14 mouse cellular contexts compared by ENCODE assay signal in genomic region chr11:75741615-75742014, GRCm38 (mm10). TPM values are rescaled to one million over a fixed set of nuclear protein-coding genes. Genes with fewer than 3 reads are reported as not detected.
DNase-seq lines count a peak whose midpoint lies in the region; ATAC-seq and TF ChIP-seq lines count a peak whose summit lies in the region.
"Had no signal": no experiment of that assay in that cellular context is flagged by ENCODE, and none has a peak within 500 bp of the region (broad histone marks: within the 10 kb centered on the region; RNA-seq: fewer than 3 reads in every experiment).

No protein-coding gene starts in this region.

- peaks cover 54% of the 10 kb centered on the region for H3K4me1 ChIP-seq in heart, embryonic 12.5 days (replicated peaks)
- peaks cover 28% of the 10 kb centered on the region for H3K4me1 ChIP-seq in limb, embryonic 12.5 days (replicated peaks)
- peaks cover 9% of the 10 kb centered on the region for H3K4me1 ChIP-seq in limb, embryonic 10.5 days
- peaks cover 82% of the 10 kb centered on the region for H3K4me1 ChIP-seq in G1E (ENCODE audit: insufficient read depth, low read depth, low read length)

- no peaks in the 10 kb centered on the region for H3K9me3 ChIP-seq in heart, embryonic 12.5 days (replicated peaks)
- H3K9me3 ChIP-seq in limb, embryonic 12.5 days = no peaks in the 10 kb centered on the region
- no peaks in the 10 kb centered on the region for H3K9me3 ChIP-seq in limb, embryonic 10.5 days (replicated peaks)
- no peaks in the 10 kb centered on the region for H3K9me3 ChIP-seq in G1E (replicated peaks)
- H3K9me3 ChIP-seq: forebrain, embryonic 13.5 days; hindbrain, embryonic 10.5 days; megakaryocyte, embryonic 14.5 days had no signal

- 0 out of 2 replicates have a peak overlapping the region, but pooled peaks have one; percentile 36 for H3K9ac ChIP-seq in heart, embryonic 12.5 days
- H3K9ac ChIP-seq in limb, embryonic 12.5 days (replicated peaks) = no peak overlapping the region
- H3K9ac ChIP-seq: forebrain, embryonic 13.5 days had no signal

- intact Hi-C loops in heart, postnatal 14 days (cut with DNase I) = loop anchor here (5.0 kb wide), 1 partner anchor 209 kb away; the partner anchor contains the start of gene Slc43a2

- H3K36me3 ChIP-seq in heart, embryonic 12.5 days = peaks cover 27% of the 10 kb centered on the region
- H3K36me3 ChIP-seq in limb, embryonic 12.5 days = peaks cover 33% of the 10 kb centered on the region
- peaks cover 78% of the 10 kb centered on the region for H3K36me3 ChIP-seq in limb, embryonic 10.5 days
- peaks cover 53% of the 10 kb centered on the region for H3K36me3 ChIP-seq in G1E (replicated peaks)

- ATAC-seq in heart, embryonic 12.5 days (ENCODE audit: insufficient number of reproducible peaks, low FRiP score) = no peak
- ATAC-seq in limb, embryonic 12.5 days (ENCODE audit: insufficient number of reproducible peaks, insufficient read depth, low FRiP score, low TSS enrichment, low read depth) = no peak
- peak; percentile 70 for ATAC-seq in G1E (ENCODE audit: extremely low read depth, insufficient number of reproducible peaks, low FRiP score, poor library complexity, severe bottlenecking)
- ATAC-seq in megakaryocyte progenitor cell, adult 5-6 weeks (replicated peaks; ENCODE audit: poor library complexity) = peak; percentile 34; the same call in 1 of the 2 replicates
- ATAC-seq: forebrain, embryonic 13.5 days; inflammation-experienced regulatory T-cells, adult 6 months had no signal

- no peak for DNase-seq in heart, postnatal 14 days
- DNase-seq in limb, embryonic 10.5 days (ENCODE audit: low spot score) = no peak
- DNase-seq in G1E (ENCODE audit: low spot score) = no peak
- DNase-seq in cerebellum, adult 9-11 months = no peak
- DNase-seq in right cerebral cortex, postnatal 4 days = no peak
- DNase-seq: cerebellum, postnatal 14 days; thymus, postnatal 14 days had no signal

- no peak overlapping the region for H3K4me2 ChIP-seq in heart, embryonic 12.5 days
- no peak overlapping the region for H3K4me2 ChIP-seq in limb, embryonic 12.5 days
- H3K4me2 ChIP-seq: forebrain, embryonic 13.5 days had no signal

- H3K4me3 ChIP-seq in heart, embryonic 12.5 days = no peak overlapping the region
- H3K4me3 ChIP-seq in limb, embryonic 12.5 days (replicated peaks) = no peak overlapping the region
- no peak overlapping the region for H3K4me3 ChIP-seq in limb, embryonic 10.5 days
- no peak overlapping the region; the same call in 1 of the 2 replicates for H3K4me3 ChIP-seq in G1E (ENCODE audit: low read depth, low read length)
- H3K4me3 ChIP-seq: forebrain, embryonic 13.5 days; hindbrain, embryonic 10.5 days; megakaryocyte, embryonic 14.5 days had no signal

- WGBS in heart, embryonic 12.5 days = 50% methylated on average over 3 of the region's 3 CpGs
- 72% methylated on average over 3 of the region's 3 CpGs for WGBS in limb, embryonic 12.5 days
- 90% methylated on average over 3 of the region's 3 CpGs for whole genome bisulfite sequencing in limb, embryonic 10.5 days

- TF ChIP-seq CTCF in G1E (IDR thresholded peaks at IDR 0.05; ENCODE audit: low read depth, low read length) = no peak

- 0 out of 2 replicates have a peak overlapping the region, but pooled peaks have one; percentile 21 for H3K27ac ChIP-seq in heart, embryonic 12.5 days (ENCODE audit: poor library complexity, severe bottlenecking)
- 0 out of 2 replicates have a peak overlapping the region, but pooled peaks have one; percentile 35 for H3K27ac ChIP-seq in limb, embryonic 12.5 days
- no peak overlapping the region for H3K27ac ChIP-seq in limb, embryonic 10.5 days
- H3K27ac ChIP-seq: forebrain, embryonic 13.5 days; hindbrain, embryonic 10.5 days had no signal

- no peaks in the 10 kb centered on the region for H3K27me3 ChIP-seq in heart, embryonic 12.5 days (replicated peaks)
- H3K27me3 ChIP-seq in limb, embryonic 12.5 days = no peaks in the 10 kb centered on the region
- no peaks in the 10 kb centered on the region for H3K27me3 ChIP-seq in limb, embryonic 10.5 days (ENCODE audit: low read depth, poor library complexity, severe bottlenecking)
- H3K27me3 ChIP-seq in G1E (ENCODE audit: insufficient read depth, low read length) = no peaks in the 10 kb centered on the region
- H3K27me3 ChIP-seq: forebrain, embryonic 13.5 days; megakaryocyte, embryonic 14.5 days had no signal

RNA-seq across cellular contexts. Expression of gene Ywhae, which starts 8.9 kb away (rescaled TPM):
- polyA plus RNA-seq in heart, embryonic 12.5 days (2016; fragmentation: Nextera tagmentation; extraction: Ambion mirVana) = 842 and 863 TPM in 2 replicates
- total RNA-seq in heart, postnatal 14 days (2021) = 100 to 1,000 TPM; 534 to 594 TPM
- 1,061 and 1,068 TPM in 2 replicates for polyA plus RNA-seq in limb, embryonic 12.5 days (2016; fragmentation: Nextera tagmentation; extraction: Ambion mirVana)
- 1,115 and 1,137 TPM in 2 replicates for polyA plus RNA-seq in limb, embryonic 10.5 days (2016; fragmentation: Nextera tagmentation; extraction: Ambion mirVana)
- total RNA-seq in G1E (2014; fragmentation: Nextera tagmentation) (1,033 and 1,159 TPM in 2 replicates), G1E (2017) (118 and 219 TPM in 2 replicates)
- polyA plus RNA-seq in G1E (2012) = 489 and 577 TPM in 2 replicates
- 610 and 625 TPM in 2 replicates for total RNA-seq in megakaryocyte progenitor cell, adult 5-6 weeks (2015)
- total RNA-seq in megakaryocyte progenitor cell, adult 5-6 weeks (2017) = 325 and 442 TPM in 2 replicates

RNA-seq across cellular contexts. Expression of gene Doc2b, which starts 54.2 kb away (rescaled TPM):
- polyA plus RNA-seq in heart, embryonic 12.5 days (2016; fragmentation: Nextera tagmentation; extraction: Ambion mirVana) = 0.08 and 0.15 TPM in 2 replicates
- under 1 TPM; 0.29 TPM for total RNA-seq in heart, postnatal 14 days (2021)
- 0.59 and 0.79 TPM in 2 replicates for polyA plus RNA-seq in limb, embryonic 12.5 days (2016; fragmentation: Nextera tagmentation; extraction: Ambion mirVana)
- polyA plus RNA-seq in limb, embryonic 10.5 days (2016; fragmentation: Nextera tagmentation; extraction: Ambion mirVana) = 0.06 and 0.20 TPM in 2 replicates
- total RNA-seq in G1E (2014; fragmentation: Nextera tagmentation) (not detected in 2 replicates), G1E (2017) (0.06 TPM in 1 of 2 replicates, not detected in the other)
- polyA plus RNA-seq in G1E (2012) = not detected in 2 replicates
- total RNA-seq in megakaryocyte progenitor cell, adult 5-6 weeks (2015) = not detected in 2 replicates
- total RNA-seq in megakaryocyte progenitor cell, adult 5-6 weeks (2017) = not detected in 2 replicates
- polyA plus RNA-seq: inflammation-experienced regulatory T-cells, adult 6 months had no signal

Comparison
In these comparisons a context has a peak if more than half of its experiments do, and no peak if none do; other contexts are left out.
1. ATAC-seq: peak in G1E (single experiment) and megakaryocyte progenitor cell, adult 5-6 weeks (single experiment); none in heart, embryonic 12.5 days (single experiment) and limb, embryonic 12.5 days (single experiment).